In the genomic region with DNA sequence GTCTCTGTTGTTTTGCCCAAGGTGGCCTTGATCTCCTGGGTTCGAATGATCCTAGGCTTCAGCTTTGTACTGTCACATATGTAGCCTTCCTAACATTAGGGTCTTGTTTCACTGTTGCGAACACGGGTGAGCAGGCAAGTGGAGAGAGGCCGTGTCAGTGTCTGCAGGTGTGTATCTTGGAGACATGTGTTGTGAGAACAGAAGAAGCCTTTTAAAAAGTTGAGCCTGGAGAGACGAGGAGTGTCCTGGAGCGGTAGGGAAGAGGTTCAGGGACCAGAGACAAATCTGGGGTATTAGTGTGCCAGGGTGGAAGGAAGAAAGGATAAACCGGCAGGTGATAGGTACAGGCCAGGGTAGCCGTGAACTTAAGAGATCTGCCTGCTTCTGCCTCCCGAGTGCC, we compare ENCODE assay signal across 8 mouse cellular contexts. TPM values are rescaled to one million over a fixed set of nuclear protein-coding genes. Genes with fewer than 3 reads are reported as not detected.
DNase-seq lines count a peak whose midpoint lies in the region; ATAC-seq and TF ChIP-seq lines count a peak whose summit lies in the region.

No protein-coding gene starts in this region.

- H3K9me3 ChIP-seq in hindbrain, embryonic 15.5 days, result no peaks in the 10 kb centered on the region
- H3K9me3 ChIP-seq in midbrain, postnatal 0 days (ENCODE audit: low read length), result no peaks in the 10 kb centered on the region

- no peak for ATAC-seq in hindbrain, embryonic 15.5 days (ENCODE audit: low FRiP score, low read depth)
- ATAC-seq in midbrain, postnatal 0 days (ENCODE audit: low FRiP score), result no peak

- H3K27me3 ChIP-seq in thymus, adult 2 months (ENCODE audit: control insufficient read depth, insufficient read depth, low read length), result no peaks in the 10 kb centered on the region
- no peaks in the 10 kb centered on the region for H3K27me3 ChIP-seq in hindbrain, embryonic 15.5 days
- H3K27me3 ChIP-seq in midbrain, postnatal 0 days (ENCODE audit: insufficient read depth, low read length), result no peaks in the 10 kb centered on the region

- H3K27ac ChIP-seq in thymus, adult 2 months (ENCODE audit: control insufficient read depth, insufficient read depth, low read length), result no peak overlapping the region
- H3K27ac ChIP-seq in hindbrain, embryonic 15.5 days (replicated peaks), result no peak overlapping the region
- H3K27ac ChIP-seq in midbrain, postnatal 0 days (ENCODE audit: low read depth, low read length), result no peak overlapping the region

- no peaks in the 10 kb centered on the region for H3K36me3 ChIP-seq in thymus, adult 2 months (ENCODE audit: control insufficient read depth, insufficient read depth, low read length)
- peaks cover 14% of the 10 kb centered on the region for H3K36me3 ChIP-seq in hindbrain, embryonic 15.5 days
- H3K36me3 ChIP-seq in midbrain, postnatal 0 days (ENCODE audit: insufficient read depth, low read length), result peaks cover 19% of the 10 kb centered on the region

- peak; percentile 84 for DNase-seq in heart, adult 11 months
- no peak for DNase-seq in heart, postnatal 4 days
- DNase-seq in thymus, adult 2 months, result no peak
- DNase-seq in thymus, adult 18-20 months, result no peak
- DNase-seq in midbrain, postnatal 0 days (ENCODE audit: low spot score), result no peak
- no peak for DNase-seq in yolk sac, embryonic 10.5 days (ENCODE audit: low spot score)
- DNase-seq in adrenal gland, postnatal 4 days (ENCODE audit: low spot score in 2 of 2), result no peak

- H3K4me2 ChIP-seq in hindbrain, embryonic 15.5 days, result peak overlapping the region; percentile 77
- H3K4me2 ChIP-seq in midbrain, postnatal 0 days (ENCODE audit: low read depth, low read length, poor library complexity, severe bottlenecking), result peak overlapping the region; percentile 61

- H3K4me1 ChIP-seq in thymus, adult 2 months (replicated peaks; ENCODE audit: control insufficient read depth, insufficient read depth, low read length), result peaks cover 31% of the 10 kb centered on the region
- H3K4me1 ChIP-seq in hindbrain, embryonic 15.5 days (replicated peaks), result peaks cover 24% of the 10 kb centered on the region
- peaks cover 5% of the 10 kb centered on the region; the same call in 1 of the 2 replicates for H3K4me1 ChIP-seq in midbrain, postnatal 0 days (ENCODE audit: insufficient read depth, low read length)

- no peak for TF ChIP-seq CTCF in thymus, adult 2 months (IDR thresholded peaks at IDR 0.05; ENCODE audit: borderline replicate concordance, control insufficient read depth, extremely low read depth, insufficient read depth, low read length, poor library complexity)
- no peak for TF ChIP-seq CTCF in midbrain, postnatal 0 days (IDR thresholded peaks at IDR 0.05)

- H3K4me3 ChIP-seq in thymus, adult 2 months (ENCODE audit: control insufficient read depth, insufficient read depth, low read length), result peak overlapping the region; percentile 53; the same call in 1 of the 2 replicates
- peak overlapping the region; percentile 65 for H3K4me3 ChIP-seq in hindbrain, embryonic 15.5 days
- peak overlapping the region; percentile 58 for H3K4me3 ChIP-seq in midbrain, postnatal 0 days (ENCODE audit: low read depth, low read length)

- H3K9ac ChIP-seq in hindbrain, embryonic 15.5 days, result peak overlapping the region; percentile 59; the same call in 1 of the 2 replicates
- peak overlapping the region; percentile 62; the same call in 1 of the 2 replicates for H3K9ac ChIP-seq in midbrain, postnatal 0 days (replicated peaks; ENCODE audit: low read length, poor library complexity, severe bottlenecking)

- TF ChIP-seq POLR2A in thymus, adult 2 months (IDR thresholded peaks at IDR 0.05; ENCODE audit: control insufficient read depth, extremely low read depth, insufficient read depth, low read length, poor library complexity), result no peak

- WGBS in thymus, adult 2 months, result 80% methylated on average over 9 of the region's 9 CpGs
- WGBS in hindbrain, embryonic 15.5 days, result 85% methylated on average over 9 of the region's 9 CpGs
- 85% methylated on average over 9 of the region's 9 CpGs for WGBS in midbrain, postnatal 0 days

RNA-seq across cellular contexts. Expression of gene Parp3, which starts 1.4 kb away (rescaled TPM):
- 1 to 10 TPM; 7.5 to 8.3 TPM for total RNA-seq in heart, postnatal 4 days (2021)
- 57.4 and 69.5 TPM in 2 replicates for polyA plus RNA-seq in thymus, adult 2 months (2012; rRNA removed)
- polyA plus RNA-seq in hindbrain, embryonic 15.5 days (2015; fragmentation: Nextera tagmentation; extraction: Ambion mirVana), result 0.77 and 0.89 TPM in 2 replicates
- 2.3 and 3.4 TPM in 2 replicates for total RNA-seq in midbrain, postnatal 0 days (2014; rRNA removed)
- 2.4 and 2.5 TPM in 2 replicates for polyA plus RNA-seq in midbrain, postnatal 0 days (2015; fragmentation: Nextera tagmentation; extraction: Ambion mirVana)
- 10 to 100 TPM; 15.8 to 18.1 TPM for total RNA-seq in adrenal gland, postnatal 4 days (2021)

RNA-seq across cellular contexts. Expression of gene Rrp9, which starts 2.3 kb away (rescaled TPM):
- 10 to 100 TPM; 21.3 to 23.3 TPM for total RNA-seq in heart, postnatal 4 days (2021)
- 57.8 and 58.8 TPM in 2 replicates for polyA plus RNA-seq in thymus, adult 2 months (2012; rRNA removed)
- polyA plus RNA-seq in hindbrain, embryonic 15.5 days (2015; fragmentation: Nextera tagmentation; extraction: Ambion mirVana), result 45.7 and 45.9 TPM in 2 replicates
- total RNA-seq in midbrain, postnatal 0 days (2014; rRNA removed), result 32.9 and 34.1 TPM in 2 replicates
- polyA plus RNA-seq in midbrain, postnatal 0 days (2015; fragmentation: Nextera tagmentation; extraction: Ambion mirVana), result 33.7 and 38.3 TPM in 2 replicates
- 10 to 100 TPM; 33.4 to 40.7 TPM for total RNA-seq in adrenal gland, postnatal 4 days (2021)

RNA-seq across cellular contexts. Expression of gene Gpr62, which starts 12.4 kb away (rescaled TPM):
- under 1 TPM in 1 of 2 experiments, not detected in 1; 0.14 TPM for total RNA-seq in heart, postnatal 4 days (2021)
- 0.31 and 0.47 TPM in 2 replicates for polyA plus RNA-seq in thymus, adult 2 months (2012; rRNA removed)
- polyA plus RNA-seq in hindbrain, embryonic 15.5 days (2015; fragmentation: Nextera tagmentation; extraction: Ambion mirVana), result 1.4 TPM in 2 replicates
- total RNA-seq in midbrain, postnatal 0 days (2014; rRNA removed), result 1.8 and 2.2 TPM in 2 replicates
- 2.9 and 3.1 TPM in 2 replicates for polyA plus RNA-seq in midbrain, postnatal 0 days (2015; fragmentation: Nextera tagmentation; extraction: Ambion mirVana)
- total RNA-seq in adrenal gland, postnatal 4 days (2021), result under 1 TPM; 0.40 to 0.67 TPM

RNA-seq across cellular contexts. Expression of gene Iqcf1, which starts 21.7 kb away (rescaled TPM):
- total RNA-seq in heart, postnatal 4 days (2021), result not detected
- not detected in 2 replicates for polyA plus RNA-seq in thymus, adult 2 months (2012; rRNA removed)
- not detected in 2 replicates for polyA plus RNA-seq in hindbrain, embryonic 15.5 days (2015; fragmentation: Nextera tagmentation; extraction: Ambion mirVana)
- not detected in 2 replicates for total RNA-seq in midbrain, postnatal 0 days (2014; rRNA removed)
- polyA plus RNA-seq in midbrain, postnatal 0 days (2015; fragmentation: Nextera tagmentation; extraction: Ambion mirVana), result not detected in 2 replicates
- total RNA-seq in adrenal gland, postnatal 4 days (2021), result not detected

RNA-seq across cellular contexts. Expression of gene Pcbp4, which starts 25.0 kb away (rescaled TPM):
- total RNA-seq in heart, postnatal 4 days (2021), result 100 to 1,000 TPM in 1 of 2 experiments, 10 to 100 TPM in 1; 96.8 to 101 TPM
- 45.1 and 59.9 TPM in 2 replicates for polyA plus RNA-seq in thymus, adult 2 months (2012; rRNA removed)
- polyA plus RNA-seq in hindbrain, embryonic 15.5 days (2015; fragmentation: Nextera tagmentation; extraction: Ambion mirVana), result 246 and 264 TPM in 2 replicates
- total RNA-seq in midbrain, postnatal 0 days (2014; rRNA removed), result 543 and 647 TPM in 2 replicates
- 242 and 248 TPM in 2 replicates for polyA plus RNA-seq in midbrain, postnatal 0 days (2015; fragmentation: Nextera tagmentation; extraction: Ambion mirVana)
- 10 to 100 TPM; 59.5 to 63.8 TPM for total RNA-seq in adrenal gland, postnatal 4 days (2021)
